Mouse (Mus musculus) midbrain, embryonic 11.5 days (tissue): Measurements from ENCODE around the gene Scfd2. TPM values are rescaled to one million over a fixed set of nuclear protein-coding genes. Genes with fewer than 3 reads are reported as not detected.

Experiments
- ATAC-seq: fragments of 200-750 bp; cut with Nextera tagmentation; 2 replicates; pipeline ENCODE4 v1.8.0; 2017; ENCODE audit warnings: moderate TSS enrichment, moderate library complexity; ENCODE audit not compliant: low FRiP score
- DNase-seq: peaks from one replicate; pipeline ENCODE4 v3.0.0; 2015; ENCODE audit warnings: low spot score; ENCODE audit errors: missing footprints
- H3K27ac ChIP-seq: fragments of 300-500 bp; sonication (generic); 2 replicates; pipeline ENCODE4 v1.5.1; 2014; ENCODE audit warnings: low read depth, low read length
- H3K27me3 ChIP-seq: fragments of 300-500 bp; sonication (generic); 2 replicates; pipeline ENCODE4 v1.6.1; 2014; ENCODE audit warnings: mild to moderate bottlenecking, low read length, moderate library complexity, mixed read lengths; ENCODE audit not compliant: control insufficient read depth, insufficient read depth
- H3K36me3 ChIP-seq: fragments of 300-500 bp; sonication (generic); 2 replicates; pipeline ENCODE4 v1.6.1; 2014; ENCODE audit warnings: mild to moderate bottlenecking, low read length, moderate library complexity, mixed read lengths; ENCODE audit not compliant: control insufficient read depth, insufficient read depth
- H3K4me1 ChIP-seq: fragments of 300-500 bp; sonication (generic); 2 replicates; pipeline ENCODE4 v1.6.1; 2014; ENCODE audit warnings: low read length; ENCODE audit not compliant: control insufficient read depth, insufficient read depth
- H3K4me2 ChIP-seq: fragments of 300-500 bp; sonication (generic); 2 replicates; pipeline ENCODE4 v1.6.1; 2014; ENCODE audit warnings: mild to moderate bottlenecking, moderate library complexity
- H3K4me3 ChIP-seq: fragments of 300-500 bp; sonication (generic); 2 replicates; pipeline ENCODE4 v1.5.1; 2014; ENCODE audit warnings: low read depth, low read length
- H3K9ac ChIP-seq: fragments of 300-500 bp; sonication (generic); 2 replicates; pipeline ENCODE4 v1.6.1; 2014; ENCODE audit warnings: low read length
- H3K9me3 ChIP-seq: fragments of 300-500 bp; sonication (generic); 2 replicates; pipeline ENCODE4 v1.6.1; 2016; ENCODE audit warnings: low read length; ENCODE audit not compliant: control insufficient read depth
- WGBS: fragments of 180-500 bp; shearing (Covaris S2); extraction: QIAGEN DNeasy Blood & Tissue Kit; methylation state at CpG from one replicate; pipeline ENCODE4 v1.1.7; 2014; 5-methylcytosine and 5-hydroxymethylcytosine counted together
- polyA plus RNA-seq: library from polyadenylated mRNA; unstranded; fragments of >200 nt; fragmentation: Nextera tagmentation; extraction: Ambion mirVana; gene quantifications from 2 replicates; pipeline ENCODE4 v1.2.1, GENCODE M21; 2014

The Scfd2 gene
- polyA plus RNA-seq, 1 experiment from 2014 or later, result 15.5 TPM

DNA sequence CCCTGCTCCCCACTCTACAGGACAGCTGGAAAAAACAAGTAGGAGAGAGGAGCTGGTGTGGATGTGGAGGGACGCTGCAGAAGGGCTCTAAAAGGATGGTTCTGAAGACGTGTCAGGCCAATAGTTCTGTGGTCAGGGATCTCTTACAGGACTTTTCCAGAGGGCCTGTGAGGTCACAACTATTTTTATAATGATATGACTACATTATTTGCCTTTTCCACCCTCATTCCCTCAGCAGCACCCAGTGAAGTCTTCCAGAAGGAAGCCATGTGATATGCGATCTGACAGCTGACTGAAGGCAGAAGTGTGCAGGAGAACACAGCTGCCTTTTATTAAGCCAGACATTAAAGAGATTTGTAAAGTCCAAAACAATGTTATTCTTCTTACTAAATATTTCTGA lies 85.7 kb downstream of the Scfd2 start:
- Histone ChIP-seq H3K4me1 (no peaks in the 10 kb centered on the region), H3K4me3 (no peak overlapping the region), H3K9me3 (no peaks in the 10 kb centered on the region), H3K36me3 (no peaks in the 10 kb centered on the region), H3K27me3 (no peaks in the 10 kb centered on the region), H3K27ac (no peak overlapping the region), H3K4me2 (no peak overlapping the region), H3K9ac (no peak overlapping the region)
- no peak for DNase-seq
- 77% methylated on average over 3 of the region's 3 CpGs for WGBS
- ATAC-seq, result no peak

DNA sequence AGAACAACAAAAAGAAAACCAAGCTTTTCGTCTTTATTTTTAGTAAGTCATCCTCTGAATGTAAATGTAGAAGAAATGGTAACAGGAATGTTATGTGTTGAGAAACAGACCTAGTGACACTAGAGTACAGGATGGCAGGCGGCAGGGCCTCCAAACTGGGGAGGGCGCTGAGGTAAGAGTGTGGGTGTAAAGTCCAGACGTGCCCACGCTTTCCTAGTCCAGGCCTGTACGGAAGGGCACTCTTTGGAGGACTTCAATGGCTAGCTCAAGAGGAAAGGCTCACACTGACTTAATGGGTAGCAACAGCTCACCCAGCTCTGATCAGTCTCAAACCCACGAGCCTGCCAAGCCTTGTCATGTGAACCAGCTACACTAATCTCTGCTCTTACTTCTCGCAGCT lies 93.2 kb downstream of the Scfd2 start:
- H3K9ac ChIP-seq, result no peak overlapping the region
- 85% methylated on average over 8 of the region's 8 CpGs for WGBS

GRCm38 (mm10) chr5:74433580-74434147 lies 97.9 kb downstream of the Scfd2 start:
- H3K27ac ChIP-seq, result no peak overlapping the region
- no peak for ATAC-seq
- DNase-seq, result peak; percentile 96
- no peak overlapping the region for H3K4me3 ChIP-seq
- H3K4me2 ChIP-seq, result no peak overlapping the region
- no peaks in the 10 kb centered on the region for H3K9me3 ChIP-seq
- no peaks in the 10 kb centered on the region for H3K4me1 ChIP-seq
- no peak overlapping the region for H3K9ac ChIP-seq
- 34% methylated on average over 9 of the region's 9 CpGs for WGBS
- no peaks in the 10 kb centered on the region; the same call in 1 of the 2 replicates for H3K27me3 ChIP-seq
- H3K36me3 ChIP-seq, result no peaks in the 10 kb centered on the region

More for the DNA sequence above, 93.2 kb downstream of the Scfd2 start:
- H3K4me3 ChIP-seq, result no peak overlapping the region
- H3K27me3 ChIP-seq, result no peaks in the 10 kb centered on the region
- no peak overlapping the region for H3K4me2 ChIP-seq
- H3K9me3 ChIP-seq, result no peaks in the 10 kb centered on the region
- no peaks in the 10 kb centered on the region for H3K4me1 ChIP-seq
- ATAC-seq (no peak), DNase-seq (no peak)
- H3K27ac ChIP-seq, result no peak overlapping the region
- H3K36me3 ChIP-seq, result no peaks in the 10 kb centered on the region

DNA sequence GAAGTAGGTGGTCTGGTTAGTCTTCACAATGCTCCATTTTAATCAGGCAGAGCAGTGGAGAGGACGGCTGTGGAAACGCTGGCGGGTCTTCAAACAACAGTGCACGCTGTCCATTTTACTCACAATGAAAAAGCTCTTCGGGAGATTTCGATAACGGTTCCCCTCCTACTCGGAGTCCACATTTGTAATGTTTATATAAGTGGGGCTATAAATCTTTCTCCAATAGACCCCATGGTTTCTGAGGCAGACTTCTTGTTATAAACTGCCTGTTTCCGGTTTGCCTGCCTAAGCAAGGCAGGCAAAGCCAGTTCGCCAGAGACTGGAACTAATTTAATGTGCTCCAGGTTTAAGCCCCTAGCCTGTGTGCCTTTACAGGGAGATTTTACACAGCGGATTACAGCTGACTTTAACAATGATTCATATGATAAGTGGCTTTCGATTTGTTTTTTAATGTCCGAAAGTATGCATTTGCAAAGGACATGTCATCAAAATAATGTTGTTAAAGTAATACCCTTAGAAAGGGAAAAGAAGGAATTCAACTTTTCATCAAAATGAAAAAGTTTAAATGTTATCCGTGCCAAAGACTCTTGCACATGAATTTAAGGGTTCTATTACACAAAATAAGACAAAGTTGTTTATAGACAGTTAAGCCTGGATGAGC lies 98.5 kb downstream of the Scfd2 start:
- peak overlapping the region; percentile 1; the same call in 1 of the 2 replicates for H3K4me2 ChIP-seq
- ATAC-seq (peak; percentile 52; the same call in 1 of the 2 replicates), DNase-seq (peak; percentile 89)
- H3K4me3 ChIP-seq, result no peak overlapping the region
- H3K27me3 ChIP-seq, result no peaks in the 10 kb centered on the region; the same call in 1 of the 2 replicates
- H3K36me3 ChIP-seq, result no peaks in the 10 kb centered on the region
- H3K27ac ChIP-seq, result no peak overlapping the region
- H3K9ac ChIP-seq, result no peak overlapping the region
- no peaks in the 10 kb centered on the region for H3K9me3 ChIP-seq
- 36% methylated on average over 14 of the region's 14 CpGs for WGBS
- no peaks in the 10 kb centered on the region for H3K4me1 ChIP-seq

- H3K27ac ChIP-seq, result no peak overlapping the region
- no peak for ATAC-seq
- no peaks in the 10 kb centered on the region for H3K9me3 ChIP-seq
Observed at GRCm38 (mm10) chr5:74420615-74421132, 110.9 kb downstream of the Scfd2 start.

DNA sequence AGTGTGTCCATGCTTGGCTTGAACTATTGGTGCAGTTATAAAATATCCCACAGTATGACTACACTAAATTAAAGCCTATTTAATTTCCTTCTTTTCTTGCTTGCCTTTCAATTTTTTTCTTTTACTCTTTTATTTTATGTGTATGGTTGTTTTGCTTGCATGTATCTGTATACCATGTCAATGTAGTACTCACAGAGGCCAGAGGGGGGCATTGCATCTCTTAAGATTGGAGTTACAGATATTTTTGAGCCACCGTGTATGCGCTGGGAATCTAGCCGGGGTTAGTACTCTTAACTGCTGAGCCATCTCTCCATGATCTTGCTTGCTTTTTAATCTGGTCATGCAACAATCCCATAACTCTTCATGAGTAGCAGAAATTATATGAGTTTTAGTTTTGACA lies 119.0 kb downstream of the Scfd2 start:
- no peak overlapping the region for H3K9ac ChIP-seq
- H3K27ac ChIP-seq, result no peak overlapping the region
- no peaks in the 10 kb centered on the region for H3K27me3 ChIP-seq
- H3K4me3 ChIP-seq, result no peak overlapping the region
- ATAC-seq (no peak), DNase-seq (no peak)
- no peak overlapping the region for H3K4me2 ChIP-seq
- no peaks in the 10 kb centered on the region for H3K9me3 ChIP-seq
- no peaks in the 10 kb centered on the region; the same call in 1 of the 2 replicates for H3K4me1 ChIP-seq
- 96% methylated on average over 3 of the region's 3 CpGs for WGBS
- H3K36me3 ChIP-seq, result no peaks in the 10 kb centered on the region

More at GRCm38 (mm10) chr5:74420615-74421132, 110.9 kb downstream of the Scfd2 start:
- Histone ChIP-seq H3K36me3 (no peaks in the 10 kb centered on the region), H3K27me3 (no peaks in the 10 kb centered on the region), H3K4me2 (no peak overlapping the region), H3K4me1 (no peaks in the 10 kb centered on the region), H3K9ac (no peak overlapping the region), H3K4me3 (no peak overlapping the region)
- WGBS, result 90% methylated on average over 5 of the region's 5 CpGs
- DNase-seq, result no peak

DNA sequence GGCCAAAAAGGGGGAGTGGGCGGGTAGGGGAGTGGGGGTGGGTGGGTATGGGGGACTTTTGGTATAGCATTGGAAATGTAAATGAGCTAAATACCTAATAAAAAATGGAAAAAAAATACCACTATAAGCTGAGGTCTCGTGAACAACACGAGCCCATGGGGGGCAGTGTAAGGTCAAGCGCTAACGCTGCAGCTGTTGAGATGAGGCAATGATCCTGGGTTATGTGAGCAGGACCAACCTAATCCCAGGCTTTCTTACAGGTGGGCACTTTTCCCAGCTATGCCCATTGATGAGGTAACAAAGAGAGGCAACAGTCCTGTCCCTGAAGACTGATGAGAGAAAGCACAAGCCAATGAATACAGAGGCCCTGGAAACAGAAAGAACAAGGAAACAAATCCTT lies 126.7 kb downstream of the Scfd2 start:
- DNase-seq (peak; percentile 2), ATAC-seq (no peak)
- H3K4me2 ChIP-seq, result no peak overlapping the region
- no peaks in the 10 kb centered on the region for H3K36me3 ChIP-seq
- H3K27me3 ChIP-seq, result no peaks in the 10 kb centered on the region
- 92% methylated on average over 4 of the region's 5 CpGs for WGBS
- H3K27ac ChIP-seq, result no peak overlapping the region
- no peaks in the 10 kb centered on the region for H3K4me1 ChIP-seq
- H3K4me3 ChIP-seq, result no peak overlapping the region
- no peak overlapping the region for H3K9ac ChIP-seq
- no peaks in the 10 kb centered on the region for H3K9me3 ChIP-seq

- Histone ChIP-seq H3K9me3 (no peaks in the 10 kb centered on the region), H3K27me3 (no peaks in the 10 kb centered on the region), H3K4me1 (no peaks in the 10 kb centered on the region), H3K4me2 (no peak overlapping the region), H3K27ac (no peak overlapping the region), H3K9ac (no peak overlapping the region), H3K36me3 (no peaks in the 10 kb centered on the region), H3K4me3 (no peak overlapping the region)
- DNase-seq, result no peak
- ATAC-seq, result no peak
- WGBS, result 80% methylated on average over 5 of the region's 5 CpGs
Observed at GRCm38 (mm10) chr5:74404083-74404482, 127.5 kb downstream of the Scfd2 start.

GRCm38 (mm10) chr5:74402626-74403025 lies 128.9 kb downstream of the Scfd2 start:
- H3K9ac ChIP-seq, result no peak overlapping the region
- H3K4me3 ChIP-seq, result no peak overlapping the region
- WGBS, result 83% methylated on average over 4 of the region's 4 CpGs
- ATAC-seq (no peak), DNase-seq (no peak)
- H3K27ac ChIP-seq, result no peak overlapping the region
- no peaks in the 10 kb centered on the region for H3K27me3 ChIP-seq
- no peaks in the 10 kb centered on the region for H3K9me3 ChIP-seq
- H3K4me1 ChIP-seq, result no peaks in the 10 kb centered on the region
- H3K36me3 ChIP-seq, result no peaks in the 10 kb centered on the region
- H3K4me2 ChIP-seq, result no peak overlapping the region
